Mouse (Mus musculus) forebrain, embryonic 14.5 days (tissue): ENCODE measurements around the gene Ccl17. TPM values are rescaled to one million over a fixed set of nuclear protein-coding genes. Genes with fewer than 3 reads are reported as not detected.
"Not testable (repeated sequence)": the region's sequence is repeated elsewhere in the genome, so short reads cannot be mapped to it uniquely, and the experiment has no call there.

Experiments
- ATAC-seq: fragments of 200-750 bp; cut with Nextera tagmentation; 2 replicates; pipeline ENCODE4 v1.8.0; 2017; ENCODE audit warnings: mild to moderate bottlenecking, moderate library complexity
- DNase-seq: peaks from one replicate; pipeline ENCODE4 v3.0.0-alpha.2; 2015; ENCODE audit warnings: low spot score
- H3K27ac ChIP-seq: fragments of 300-500 bp; sonication (generic); 2 replicates; pipeline ENCODE4 v1.5.1; 2014; ENCODE audit warnings: low read depth, mild to moderate bottlenecking, control low read depth, low read length, moderate library complexity
- H3K27me3 ChIP-seq: fragments of 300-500 bp; sonication (generic); replicated peaks from 2 replicates; pipeline ENCODE4 v1.6.1; 2014; ENCODE audit warnings: low read length, control low read depth, mixed read lengths; ENCODE audit not compliant: control insufficient read depth, insufficient read depth
- H3K36me3 ChIP-seq: fragments of 300-500 bp; sonication (generic); 2 replicates; pipeline ENCODE4 v1.6.1; 2014; ENCODE audit warnings: low read length, control low read depth; ENCODE audit not compliant: control insufficient read depth, insufficient read depth
- H3K4me1 ChIP-seq: fragments of 300-500 bp; sonication (generic); 2 replicates; pipeline ENCODE4 v1.6.1; 2014; ENCODE audit warnings: antibody characterized with exemption, low read length, control low read depth; ENCODE audit not compliant: control insufficient read depth, insufficient read depth
- H3K4me2 ChIP-seq: fragments of 300-500 bp; sonication (generic); 2 replicates; pipeline ENCODE4 v1.6.1; 2014; ENCODE audit warnings: mild to moderate bottlenecking, control low read depth, low read length
- H3K4me3 ChIP-seq: fragments of 300-500 bp; sonication (generic); 2 replicates; pipeline ENCODE4 v1.5.1; 2014; ENCODE audit warnings: low read depth, low read length, control low read depth
- H3K9ac ChIP-seq: fragments of 300-500 bp; sonication (generic); 2 replicates; pipeline ENCODE4 v1.6.1; 2014; ENCODE audit warnings: mild to moderate bottlenecking, low read length, control low read depth, moderate library complexity
- H3K9me3 ChIP-seq: fragments of 300-500 bp; sonication (generic); replicated peaks from 2 replicates; pipeline ENCODE4 v1.6.1; 2016; ENCODE audit warnings: low read length, control low read depth, mixed read lengths; ENCODE audit not compliant: control insufficient read depth
- WGBS: fragments of 180-500 bp; shearing (Covaris S2); extraction: QIAGEN DNeasy Blood & Tissue Kit; methylation state at CpG from one replicate; pipeline ENCODE4 v1.1.7; 2014; 5-methylcytosine and 5-hydroxymethylcytosine counted together
- polyA plus RNA-seq: library from polyadenylated mRNA; unstranded; fragments of >200 nt; fragmentation: Nextera tagmentation; extraction: Ambion mirVana; gene quantifications from 2 replicates; pipeline ENCODE4 v1.2.1, GENCODE M21; 2014

Gene Ccl17
- polyA plus RNA-seq, 1 experiment from 2014 or later: 0.63 TPM

DNA sequence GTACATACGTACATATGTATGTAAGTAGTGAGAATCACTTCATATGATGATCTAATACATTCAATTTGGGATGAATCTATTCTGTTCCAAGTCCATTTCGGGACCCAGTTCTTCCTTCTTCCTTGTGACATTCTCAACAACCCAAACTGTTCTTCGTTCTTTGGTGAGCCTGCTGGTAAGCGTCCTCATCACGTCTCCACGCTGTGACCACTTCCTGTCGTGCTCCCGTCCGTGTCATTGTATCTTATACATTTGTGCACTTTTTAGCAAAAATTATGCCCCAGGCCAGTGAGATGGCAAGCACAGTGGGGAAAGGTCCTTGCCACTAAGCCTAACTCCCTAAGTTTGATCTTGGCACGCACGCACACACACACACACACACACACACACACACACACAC is 7.7 kb downstream of the Ccl17 start:
- ATAC-seq (no peak), DNase-seq (no peak)
- H3K4me2 ChIP-seq: no peak overlapping the region
- H3K9me3 ChIP-seq: no peaks in the 10 kb centered on the region
- H3K27me3 ChIP-seq: no peaks in the 10 kb centered on the region
- no peak overlapping the region for H3K4me3 ChIP-seq
- H3K27ac ChIP-seq: no peak overlapping the region
- 93% methylated on average over 11 of the region's 11 CpGs for WGBS
- peaks cover 19% of the 10 kb centered on the region for H3K36me3 ChIP-seq
- no peak overlapping the region for H3K9ac ChIP-seq
- no peaks in the 10 kb centered on the region for H3K4me1 ChIP-seq

DNA sequence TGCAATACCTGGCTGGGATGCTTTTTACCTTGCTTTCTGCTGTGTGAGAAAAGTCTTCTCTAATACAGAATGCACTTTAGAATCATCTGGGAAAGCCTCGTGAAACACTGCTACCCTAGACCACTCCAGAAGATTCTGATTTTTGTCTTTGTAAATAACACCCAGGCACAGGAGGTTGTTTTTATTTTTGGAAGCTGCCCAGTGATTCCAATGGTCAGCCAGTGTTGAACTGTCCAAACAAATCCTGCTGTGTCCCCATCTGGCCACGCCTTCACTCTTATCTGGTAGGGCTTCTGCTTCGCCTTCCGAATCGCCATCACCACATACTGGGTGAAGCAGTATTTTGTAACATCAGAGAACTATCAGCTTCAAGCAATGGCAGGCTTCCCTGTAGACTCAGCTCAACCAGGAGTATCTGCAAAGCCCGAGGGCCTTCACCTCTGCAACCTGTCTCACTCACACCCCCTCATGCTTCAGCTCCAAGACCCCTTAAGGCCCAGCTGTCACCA is 9.5 kb downstream of the Ccl17 start:
- DNase-seq (no peak), ATAC-seq (no peak)
- H3K36me3 ChIP-seq: peaks cover 31% of the 10 kb centered on the region
- no peaks in the 10 kb centered on the region for H3K4me1 ChIP-seq
- no peak overlapping the region for H3K4me2 ChIP-seq
- no peak overlapping the region for H3K27ac ChIP-seq
- H3K9ac ChIP-seq: no peak overlapping the region
- 85% methylated on average over 6 of the region's 6 CpGs for WGBS
- H3K9me3 ChIP-seq: no peaks in the 10 kb centered on the region
- H3K4me3 ChIP-seq: no peak overlapping the region
- H3K27me3 ChIP-seq: no peaks in the 10 kb centered on the region

DNA sequence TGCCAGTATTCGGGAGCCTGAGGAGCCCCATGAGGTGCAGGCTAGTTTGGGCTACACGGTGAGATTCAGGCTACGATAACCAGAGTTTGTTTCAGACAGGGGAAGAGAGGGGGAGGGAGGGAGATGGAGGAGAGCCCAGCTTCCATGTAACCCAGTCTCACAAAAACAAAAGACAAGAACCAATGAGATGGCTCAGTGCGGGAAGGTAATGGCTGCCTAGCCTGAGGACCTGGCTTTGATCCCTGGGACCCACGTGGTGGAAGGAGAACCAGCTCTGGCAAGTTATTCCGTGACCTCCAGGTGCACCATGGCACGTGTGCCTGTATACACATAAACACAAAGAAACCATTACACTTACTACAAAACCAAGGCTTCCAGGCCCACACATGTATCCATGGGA is 10.3 kb downstream of the Ccl17 start:
- no peak overlapping the region for H3K27ac ChIP-seq
- DNase-seq (no peak), ATAC-seq (no peak)
- H3K27me3 ChIP-seq: no peaks in the 10 kb centered on the region
- 83% methylated on average over 7 of the region's 7 CpGs for WGBS
- H3K9me3 ChIP-seq: no peaks in the 10 kb centered on the region
- no peaks in the 10 kb centered on the region for H3K4me1 ChIP-seq
- H3K9ac ChIP-seq: no peak overlapping the region
- H3K4me3 ChIP-seq: no peak overlapping the region
- peaks cover 38% of the 10 kb centered on the region for H3K36me3 ChIP-seq
- H3K4me2 ChIP-seq: no peak overlapping the region

DNA sequence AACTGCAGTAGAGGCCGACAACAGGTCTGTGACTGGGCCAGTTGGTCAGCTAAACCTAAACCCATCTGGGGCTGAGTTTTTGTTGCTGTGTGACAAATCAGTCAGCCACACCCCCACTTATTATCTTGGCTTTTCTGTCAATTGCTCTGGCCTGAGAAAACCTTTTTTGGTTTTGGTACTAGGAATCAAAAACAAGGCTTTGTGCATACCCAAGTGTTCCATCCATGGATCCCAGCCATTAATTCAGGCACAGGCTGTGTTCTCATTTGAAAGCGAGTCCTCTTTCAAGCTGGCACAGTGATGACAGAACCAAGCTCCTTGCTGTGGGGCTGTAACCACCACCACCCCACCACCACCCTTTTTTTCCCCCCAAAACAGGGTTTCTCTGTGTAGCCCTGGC is 11.1 kb downstream of the Ccl17 start:
- H3K36me3 ChIP-seq: peaks cover 42% of the 10 kb centered on the region
- H3K9me3 ChIP-seq: no peaks in the 10 kb centered on the region

DNA sequence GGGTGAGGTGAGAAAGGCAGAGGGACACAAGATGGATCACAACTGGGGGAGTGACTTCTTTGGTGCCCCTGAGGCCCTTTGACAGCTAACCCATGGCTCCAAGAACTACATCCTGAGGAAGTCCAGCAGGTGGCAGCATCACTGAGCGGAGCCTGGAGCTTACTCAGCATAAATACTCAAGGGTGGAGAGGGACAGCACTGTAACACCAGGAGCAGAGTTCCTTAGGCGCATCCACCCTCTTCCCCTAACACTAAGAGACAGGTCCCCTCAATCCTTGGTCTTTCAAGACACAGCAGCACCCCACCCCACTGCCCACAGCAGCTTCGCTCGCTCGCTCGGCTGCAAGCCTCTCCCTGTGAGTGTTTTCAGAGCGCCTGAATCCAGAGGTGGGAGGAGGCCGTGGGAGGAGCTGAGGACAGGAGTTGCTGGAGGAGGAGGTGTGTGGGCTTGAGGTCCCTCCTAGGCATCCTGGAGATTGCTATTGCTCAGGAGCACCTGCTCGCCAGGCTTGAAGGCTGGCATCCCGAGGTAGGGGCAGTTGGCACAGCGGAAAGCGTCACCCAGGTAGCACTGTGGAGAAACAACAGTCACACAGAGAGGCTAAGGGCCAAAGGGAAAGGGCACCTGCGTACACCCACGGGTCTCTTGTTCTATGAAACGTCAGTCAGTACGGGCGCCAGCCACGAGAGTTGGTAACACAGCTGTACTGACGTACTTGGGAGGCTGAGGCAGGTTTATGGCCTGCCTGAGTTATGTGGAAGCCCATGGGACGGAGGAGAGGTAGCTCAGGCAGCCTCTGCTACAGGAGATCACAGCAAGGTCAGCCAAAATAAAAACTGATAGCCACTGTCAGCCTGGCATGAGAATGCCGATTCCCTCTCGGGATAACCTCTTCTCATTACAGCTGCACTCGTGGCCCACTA is 12.6 kb downstream of the Ccl17 start:
- ATAC-seq (peak; percentile 70), DNase-seq (peak; percentile 62)
- WGBS: 78% methylated on average over 23 of the region's 23 CpGs
- H3K4me1 ChIP-seq: no peaks in the 10 kb centered on the region
- H3K9me3 ChIP-seq: no peaks in the 10 kb centered on the region
- H3K9ac ChIP-seq: no peak overlapping the region
- no peaks in the 10 kb centered on the region for H3K27me3 ChIP-seq
- no peak overlapping the region for H3K4me3 ChIP-seq
- no peak overlapping the region for H3K27ac ChIP-seq
- no peak overlapping the region for H3K4me2 ChIP-seq
- H3K36me3 ChIP-seq: peaks cover 53% of the 10 kb centered on the region

More for the DNA sequence above, 11.1 kb downstream of the Ccl17 start:
- Histone ChIP-seq H3K4me3 (no peak overlapping the region), H3K4me1 (no peaks in the 10 kb centered on the region), H3K27ac (no peak overlapping the region), H3K9ac (no peak overlapping the region), H3K4me2 (no peak overlapping the region), H3K27me3 (no peaks in the 10 kb centered on the region)
- ATAC-seq (no peak), DNase-seq (no peak)
- 76% methylated on average over 2 of the region's 2 CpGs for whole genome bisulfite sequencing

DNA sequence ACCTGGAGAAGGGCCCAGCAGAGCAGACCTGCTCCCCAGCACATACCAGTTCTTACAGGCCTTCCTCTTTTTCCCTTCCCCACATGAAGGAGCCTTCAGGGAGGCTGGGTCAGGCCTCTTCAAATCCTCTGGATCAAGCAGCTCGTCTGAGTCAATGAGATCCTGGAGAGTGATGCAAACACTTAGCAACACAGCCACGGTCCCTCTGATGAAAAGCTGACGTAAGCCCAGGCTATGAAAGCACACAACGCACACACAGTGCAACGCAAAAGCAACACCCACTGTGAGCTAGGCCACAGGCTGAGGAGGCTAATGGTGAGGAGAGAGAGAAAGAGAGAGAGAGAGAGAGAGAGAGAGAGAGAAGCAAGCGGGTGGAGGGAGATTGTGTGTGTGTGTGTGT is 14.9 kb downstream of the Ccl17 start:
- WGBS: 87% methylated on average over 6 of the region's 6 CpGs
- no peak for DNase-seq
- no peak overlapping the region for H3K4me3 ChIP-seq
- H3K4me1 ChIP-seq: no peaks in the 10 kb centered on the region
- no peak overlapping the region for H3K27ac ChIP-seq
- H3K9ac ChIP-seq: no peak overlapping the region
- no peak for ATAC-seq
- H3K36me3 ChIP-seq: peaks cover 65% of the 10 kb centered on the region
- no peaks in the 10 kb centered on the region for H3K9me3 ChIP-seq
- H3K4me2 ChIP-seq: no peak overlapping the region
- H3K27me3 ChIP-seq: no peaks in the 10 kb centered on the region

DNA sequence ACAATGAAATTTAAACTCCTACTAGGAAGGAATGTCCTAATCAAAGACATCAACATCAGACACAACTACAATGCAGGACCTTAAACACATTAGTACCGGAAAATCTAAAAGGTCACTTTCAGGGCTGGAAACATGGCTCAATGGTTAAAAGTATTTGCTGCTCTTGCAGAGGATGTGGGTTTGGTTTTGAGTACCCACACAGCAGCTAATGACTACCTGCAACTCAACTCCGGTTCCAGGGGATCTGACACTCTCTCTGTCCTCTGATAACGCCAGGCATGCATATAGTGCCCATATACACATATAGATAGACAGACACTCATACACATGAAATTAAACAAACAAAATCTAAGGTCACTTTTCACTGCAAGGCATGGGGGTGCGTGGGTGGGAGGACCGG is 16.0 kb downstream of the Ccl17 start:
- DNase-seq: no peak
- ATAC-seq: no peak
- 93% methylated on average over 5 of the region's 5 CpGs for WGBS

DNA sequence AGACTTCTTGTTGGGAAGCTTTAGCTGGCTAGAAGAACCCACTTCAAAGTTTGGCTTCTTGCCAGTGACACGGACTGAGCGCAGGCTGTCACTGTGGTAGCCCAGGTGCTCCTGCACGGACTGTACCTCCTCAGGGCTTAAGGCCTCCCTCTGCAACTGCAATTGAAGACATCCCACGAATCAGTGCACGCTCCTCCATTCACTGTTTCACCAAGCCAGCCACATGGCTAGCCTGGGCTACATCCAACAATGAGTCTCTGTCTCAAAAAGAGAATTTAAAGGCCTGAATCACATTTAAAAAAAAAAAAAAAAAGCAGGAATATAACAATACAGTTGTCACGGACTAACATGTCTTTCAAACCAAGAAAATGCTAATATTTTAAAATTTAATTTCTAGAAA is 18.0 kb downstream of the Ccl17 start:
- WGBS: 87% methylated on average over 6 of the region's 6 CpGs
- Histone ChIP-seq H3K9ac (no peak overlapping the region), H3K4me2 (no peak overlapping the region), H3K9me3 (no peaks in the 10 kb centered on the region), H3K4me1 (no peaks in the 10 kb centered on the region), H3K4me3 (no peak overlapping the region), H3K27me3 (no peaks in the 10 kb centered on the region), H3K36me3 (peaks cover 62% of the 10 kb centered on the region), H3K27ac (no peak overlapping the region)
- DNase-seq: no peak
- no peak for ATAC-seq

More for the DNA sequence above, 16.0 kb downstream of the Ccl17 start:
- H3K4me3 ChIP-seq: no peak overlapping the region
- H3K4me1 ChIP-seq: no peaks in the 10 kb centered on the region
- no peak overlapping the region for H3K27ac ChIP-seq
- H3K9me3 ChIP-seq: no peaks in the 10 kb centered on the region
- no peak overlapping the region for H3K9ac ChIP-seq
- H3K36me3 ChIP-seq: peaks cover 68% of the 10 kb centered on the region
- no peaks in the 10 kb centered on the region for H3K27me3 ChIP-seq
- no peak overlapping the region for H3K4me2 ChIP-seq

DNA sequence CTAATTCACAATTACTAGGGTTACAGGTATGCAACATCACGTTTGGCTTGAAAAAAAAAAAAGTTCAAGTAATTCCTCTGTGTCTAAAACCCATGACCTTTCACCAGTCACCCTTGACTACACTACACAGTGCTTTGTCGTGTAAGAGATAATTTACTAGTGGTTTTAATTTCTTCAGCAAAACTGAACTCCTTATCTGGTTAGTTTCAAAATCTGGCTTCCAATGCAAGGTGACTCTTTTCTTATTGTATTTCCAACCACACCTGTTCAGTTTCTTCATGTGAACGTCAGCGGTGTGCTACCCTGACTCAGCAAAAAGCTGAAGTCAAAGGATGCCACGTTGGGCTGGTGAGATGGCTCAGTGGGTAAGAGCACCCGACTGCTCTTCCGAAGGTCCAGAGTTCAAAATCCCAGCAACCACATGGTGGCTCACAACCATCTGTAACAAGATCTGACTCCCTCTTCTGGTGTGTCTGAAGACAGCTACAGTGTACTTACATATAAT is 23.7 kb downstream of the Ccl17 start:
- H3K27ac ChIP-seq, ATAC-seq, H3K9ac ChIP-seq, H3K4me1 ChIP-seq, H3K4me2 ChIP-seq, H3K4me3 ChIP-seq, H3K27me3 ChIP-seq, DNase-seq, H3K9me3 ChIP-seq: not testable (repeated sequence)
- 83% methylated on average over 7 of the region's 7 CpGs for WGBS
- H3K36me3 ChIP-seq: peaks cover 27% of the 10 kb centered on the region
